Mouse (Mus musculus): ENCODE measurements around the gene Serinc5. TPM values are rescaled to one million over a fixed set of nuclear protein-coding genes. Genes with fewer than 3 reads are reported as not detected.
A peak's percentile ranks its signal among the peaks of the same experiment; 100 is the strongest.
"Not testable (repeated sequence)": the region's sequence is repeated elsewhere in the genome, so short reads cannot be mapped to it uniquely, and the experiment has no call there.

The Serinc5 gene
- polyA plus RNA-seq, 1 experiment from 2014 or later, result 18.6 TPM

- no peaks in the 10 kb centered on the region for H3K27me3 ChIP-seq
- no peaks in the 10 kb centered on the region for H3K36me3 ChIP-seq
- H3K9me3 ChIP-seq, result no peaks in the 10 kb centered on the region
- 18% methylated on average over 3 of the region's 3 CpGs for WGBS
- H3K4me3 ChIP-seq, result no peak overlapping the region
- H3K27ac ChIP-seq, result peak overlapping the region; percentile 20; the same call in 1 of the 2 replicates
- H3K9ac ChIP-seq, result no peak overlapping the region
- peaks cover 26% of the 10 kb centered on the region for H3K4me1 ChIP-seq (replicated peaks)
- no peak overlapping the region for H3K4me2 ChIP-seq
- ATAC-seq (ENCODE audit: low FRiP score), result peak; percentile 40; the same call in 1 of the 2 replicates
These were observed 17.0 kb upstream of the Serinc5 start for GRCm38 (mm10) chr13:92593731-92594396.

DNA sequence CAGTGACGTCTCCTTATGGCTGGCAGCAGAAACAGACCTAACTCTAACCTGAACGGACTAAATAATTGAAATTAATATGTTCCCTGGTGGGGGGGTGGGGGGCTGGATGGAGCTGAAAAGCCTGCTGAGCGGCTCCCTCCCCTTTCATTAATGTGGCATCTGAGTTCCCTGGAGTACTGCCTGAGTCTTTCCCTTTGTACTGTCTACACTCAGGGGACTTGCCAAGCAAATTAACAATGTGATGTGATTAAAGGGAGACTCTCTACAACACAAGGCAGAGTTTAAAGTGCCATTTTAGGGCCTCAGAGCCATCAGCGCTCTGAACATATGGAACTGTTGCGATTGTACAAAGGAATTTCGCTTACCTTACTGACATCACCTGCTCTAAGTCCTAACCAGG is 16.4 kb upstream of the Serinc5 start:
- no peaks in the 10 kb centered on the region for H3K36me3 ChIP-seq
- H3K4me3 ChIP-seq, result no peak overlapping the region
- WGBS, result 25% methylated on average over 6 of the region's 6 CpGs
- ATAC-seq (ENCODE audit: low FRiP score), result peak; percentile 82
- H3K27me3 ChIP-seq, result no peaks in the 10 kb centered on the region
- H3K9me3 ChIP-seq, result no peaks in the 10 kb centered on the region
- H3K9ac ChIP-seq, result no peak overlapping the region
- H3K4me2 ChIP-seq, result no peak overlapping the region
- peak overlapping the region; percentile 20; the same call in 1 of the 2 replicates for H3K27ac ChIP-seq
- peaks cover 26% of the 10 kb centered on the region for H3K4me1 ChIP-seq (replicated peaks)

DNA sequence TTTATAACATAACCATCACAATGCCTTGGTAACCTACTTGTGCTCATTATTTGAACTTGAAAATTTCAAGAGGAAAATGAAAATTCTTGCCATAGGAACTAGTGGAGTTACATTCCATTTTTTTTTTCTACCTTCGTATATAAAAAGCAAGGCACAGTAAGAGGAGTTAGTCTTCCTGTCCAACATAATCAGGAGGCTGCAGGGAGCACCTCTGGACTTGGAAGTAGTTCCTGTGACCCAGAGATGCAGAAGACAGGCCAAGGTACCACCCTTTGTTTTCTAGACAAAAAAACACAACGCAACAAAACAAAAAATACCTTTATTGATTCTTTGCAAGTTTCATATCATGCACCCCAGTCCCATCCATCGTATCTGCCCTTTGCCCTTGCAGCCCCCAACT is 16.0 kb upstream of the Serinc5 start:
- Histone ChIP-seq H3K4me1 (replicated peaks) (peaks cover 26% of the 10 kb centered on the region), H3K27ac (no peak overlapping the region), H3K9ac (no peak overlapping the region), H3K4me2 (no peak overlapping the region), H3K27me3 (no peaks in the 10 kb centered on the region), H3K4me3 (no peak overlapping the region), H3K36me3 (no peaks in the 10 kb centered on the region), H3K9me3 (no peaks in the 10 kb centered on the region)
- no peak for ATAC-seq (ENCODE audit: low FRiP score)
- WGBS, result 83% methylated on average over 3 of the region's 3 CpGs

DNA sequence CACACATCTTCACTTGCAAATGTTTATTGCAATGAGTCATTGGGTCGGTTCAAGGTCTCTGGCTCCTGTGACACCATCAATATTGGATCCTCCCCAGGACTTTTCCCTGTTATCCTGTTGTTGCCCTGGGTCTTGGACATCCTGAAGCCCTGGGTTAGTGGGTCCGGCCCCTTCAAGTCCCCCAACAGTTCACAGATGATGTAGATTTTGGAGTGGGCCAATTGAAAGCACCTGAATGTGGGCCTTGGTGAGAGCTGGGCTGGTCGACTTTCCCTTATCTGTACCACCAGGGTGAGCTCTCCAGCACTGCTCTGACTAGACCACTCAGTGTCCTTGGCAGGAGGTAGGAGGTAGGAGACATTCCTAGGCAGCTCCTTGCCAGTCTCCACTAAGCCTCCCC is 15.5 kb upstream of the Serinc5 start:
- 73% methylated on average over 3 of the region's 3 CpGs for WGBS
- H3K36me3 ChIP-seq, result no peaks in the 10 kb centered on the region
- H3K27ac ChIP-seq, result no peak overlapping the region
- H3K9me3 ChIP-seq, result no peaks in the 10 kb centered on the region
- H3K27me3 ChIP-seq, result no peaks in the 10 kb centered on the region
- no peak for ATAC-seq (ENCODE audit: low FRiP score)
- no peak overlapping the region for H3K4me2 ChIP-seq
- H3K9ac ChIP-seq, result no peak overlapping the region
- H3K4me3 ChIP-seq, result no peak overlapping the region
- H3K4me1 ChIP-seq (replicated peaks), result peaks cover 26% of the 10 kb centered on the region

DNA sequence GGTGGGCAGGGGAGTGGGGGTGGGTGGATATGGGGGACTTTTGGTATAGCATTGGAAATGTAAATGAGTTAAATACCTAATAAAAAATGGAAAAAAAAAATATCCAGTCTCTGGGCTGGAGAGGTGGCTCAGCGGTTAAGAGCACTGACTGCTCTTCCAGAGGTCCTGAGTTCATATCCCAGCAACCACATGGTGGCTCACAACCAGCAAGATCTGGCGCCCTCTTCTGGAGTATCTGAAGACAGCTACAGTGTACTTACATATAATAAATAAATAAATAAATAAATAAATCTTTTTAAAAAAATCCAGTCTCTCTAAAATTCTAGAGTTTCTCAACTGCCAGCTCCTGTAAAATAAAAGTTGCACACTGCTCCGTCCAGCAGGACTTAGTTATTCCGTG is 5.6 kb upstream of the Serinc5 start:
- WGBS, result 84% methylated on average over 4 of the region's 4 CpGs

DNA sequence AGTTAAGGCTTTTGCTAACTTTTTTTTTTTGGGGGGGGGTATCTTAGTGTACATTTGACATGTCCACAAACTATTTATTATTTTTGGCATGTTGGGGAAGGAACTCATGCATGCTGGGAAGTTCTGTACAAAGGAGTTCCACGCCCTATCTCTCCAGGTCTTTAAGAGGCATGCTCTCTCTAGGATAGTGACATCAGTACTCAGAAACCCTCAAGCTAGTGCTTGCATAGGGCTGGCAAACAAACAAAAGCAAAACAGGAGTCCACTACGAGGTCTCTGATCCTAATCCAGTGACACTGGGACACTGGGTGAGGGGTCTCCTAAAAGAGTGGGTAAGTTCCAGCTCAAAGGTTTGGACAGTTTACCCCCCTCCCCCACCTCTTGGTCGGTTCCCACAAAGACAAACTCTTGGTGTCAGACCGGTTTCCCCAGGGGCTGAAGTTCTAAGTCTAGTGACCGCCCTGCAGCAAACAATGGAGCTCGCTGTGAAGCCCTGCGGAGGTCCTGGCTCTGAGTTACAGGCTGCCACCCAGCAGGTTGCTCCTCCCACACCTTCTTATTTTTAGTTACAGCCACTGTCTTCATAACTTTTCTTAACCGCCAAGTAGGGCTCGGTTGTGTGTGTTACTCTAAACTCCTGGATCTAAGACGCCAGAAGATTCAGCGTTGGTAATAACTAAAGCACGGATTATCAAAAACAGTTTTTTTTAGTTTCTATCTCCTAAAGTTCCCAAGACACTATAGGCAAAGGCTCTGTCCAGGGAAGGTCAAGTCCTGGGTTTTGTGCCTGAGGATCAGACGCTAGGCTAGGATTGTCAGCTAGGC is 1.2 kb upstream of the Serinc5 start:
- Histone ChIP-seq H3K9ac (peak overlapping the region; percentile 84; the same call in 1 of the 2 replicates), H3K27me3 (0 out of 2 replicates have a peak, but pooled peaks cover 4% of the 10 kb centered on the region), H3K4me1 (replicated peaks) (peaks cover 25% of the 10 kb centered on the region), H3K36me3 (no peaks in the 10 kb centered on the region), H3K9me3 (no peaks in the 10 kb centered on the region), H3K27ac (peak overlapping the region; percentile 86), H3K4me2 (peak overlapping the region; percentile 83), H3K4me3 (peak overlapping the region; percentile 81)
- 12% methylated on average over 13 of the region's 13 CpGs for WGBS
- ATAC-seq (ENCODE audit: low FRiP score), result no peak

More for the DNA sequence above, 5.6 kb upstream of the Serinc5 start:
- not testable (repeated sequence) for ATAC-seq (ENCODE audit: low FRiP score); H3K9ac ChIP-seq; H3K4me3 ChIP-seq; H3K9me3 ChIP-seq; H3K27ac ChIP-seq; H3K4me1 ChIP-seq (replicated peaks); H3K27me3 ChIP-seq; H3K4me2 ChIP-seq; H3K36me3 ChIP-seq

DNA sequence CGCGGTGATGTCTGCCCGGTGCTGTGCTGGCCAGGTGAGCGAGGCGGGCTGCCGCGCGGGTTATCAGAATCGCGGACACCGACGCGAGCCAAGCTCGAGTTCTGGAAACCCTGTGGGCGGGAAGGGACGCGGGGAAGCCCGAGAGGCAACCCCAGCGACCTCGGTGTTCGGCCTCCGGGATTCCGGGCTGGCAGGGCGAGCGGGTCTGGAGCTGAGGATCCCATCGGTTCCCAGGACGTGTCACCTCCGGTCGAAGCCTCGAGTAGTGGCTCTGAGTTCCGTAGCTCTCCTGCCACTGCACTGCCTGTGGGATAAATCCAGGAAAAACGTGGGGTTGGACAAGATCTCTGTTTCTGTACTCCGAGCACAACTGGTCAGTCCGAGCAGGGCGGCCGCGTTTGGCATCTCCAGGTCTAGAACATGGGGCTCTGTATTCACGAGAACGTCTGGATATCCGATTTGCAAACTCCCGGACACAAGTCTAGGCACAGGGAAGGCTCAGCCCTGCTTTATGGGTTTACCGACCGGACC is 428 bp downstream of the Serinc5 start:
- H3K9ac ChIP-seq, result peak overlapping the region; percentile 84
- peak overlapping the region; percentile 81 for H3K4me3 ChIP-seq
- 0 out of 2 replicates have a peak, but pooled peaks cover 4% of the 10 kb centered on the region for H3K27me3 ChIP-seq
- H3K9me3 ChIP-seq, result no peaks in the 10 kb centered on the region
- peaks cover 25% of the 10 kb centered on the region for H3K4me1 ChIP-seq (replicated peaks)
- H3K4me2 ChIP-seq, result peak overlapping the region; percentile 83
- no peaks in the 10 kb centered on the region for H3K36me3 ChIP-seq
- H3K27ac ChIP-seq, result peak overlapping the region; percentile 86
- peak; percentile 72 for ATAC-seq (ENCODE audit: low FRiP score)
- WGBS, result under 1% methylated on average over 43 of the region's 43 CpGs

- 8% methylated on average over 7 of the region's 7 CpGs for WGBS
- ATAC-seq (ENCODE audit: low FRiP score), result no peak
- H3K4me1 ChIP-seq (replicated peaks), result peaks cover 25% of the 10 kb centered on the region
- 0 out of 2 replicates have a peak, but pooled peaks cover 4% of the 10 kb centered on the region for H3K27me3 ChIP-seq
- H3K9me3 ChIP-seq, result no peaks in the 10 kb centered on the region
- no peaks in the 10 kb centered on the region for H3K36me3 ChIP-seq
- H3K4me2 ChIP-seq, result peak overlapping the region; percentile 83
- peak overlapping the region; percentile 81 for H3K4me3 ChIP-seq
- H3K9ac ChIP-seq, result peak overlapping the region; percentile 84
- H3K27ac ChIP-seq, result peak overlapping the region; percentile 86; the same call in 1 of the 2 replicates
These were observed 1.0 kb downstream of the Serinc5 start for GRCm38 (mm10) chr13:92611917-92612316.

DNA sequence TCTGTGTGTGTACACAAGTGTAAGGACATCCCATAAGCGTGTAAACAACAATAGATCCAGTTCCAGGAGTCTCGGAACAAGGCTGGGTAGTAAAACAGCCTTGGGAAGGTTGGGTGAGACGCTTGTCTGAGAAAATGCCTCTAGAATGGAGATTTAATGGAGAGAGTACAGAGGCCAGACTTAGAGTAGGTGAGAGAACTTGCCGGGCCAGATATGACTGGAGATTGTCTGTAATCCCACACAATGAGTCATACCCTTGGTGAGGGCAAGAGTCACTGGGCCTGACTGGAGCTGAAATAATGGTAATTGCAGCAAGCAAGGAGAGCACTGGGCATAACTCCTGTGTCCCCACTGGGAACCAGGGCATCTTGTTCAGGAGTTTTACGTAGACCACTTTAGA is 2.2 kb downstream of the Serinc5 start:
- Histone ChIP-seq H3K27me3 (0 out of 2 replicates have a peak, but pooled peaks cover 4% of the 10 kb centered on the region), H3K4me3 (peak overlapping the region; percentile 81; the same call in 1 of the 2 replicates), H3K9ac (no peak overlapping the region), H3K27ac (no peak overlapping the region), H3K9me3 (no peaks in the 10 kb centered on the region), H3K36me3 (no peaks in the 10 kb centered on the region), H3K4me1 (replicated peaks) (peaks cover 25% of the 10 kb centered on the region), H3K4me2 (peak overlapping the region; percentile 83)
- ATAC-seq (ENCODE audit: low FRiP score), result no peak
- WGBS, result 88% methylated on average over 5 of the region's 5 CpGs

GRCm38 (mm10) chr13:92615201-92615600 is 4.3 kb downstream of the Serinc5 start:
- WGBS, result 88% methylated on average over 5 of the region's 5 CpGs
- no peaks in the 10 kb centered on the region for H3K36me3 ChIP-seq
- H3K27ac ChIP-seq, result no peak overlapping the region
- peaks cover 20% of the 10 kb centered on the region for H3K4me1 ChIP-seq (replicated peaks)
- H3K4me2 ChIP-seq, result no peak overlapping the region
- no peak overlapping the region for H3K9ac ChIP-seq
- no peak for ATAC-seq (ENCODE audit: low FRiP score)
- H3K27me3 ChIP-seq, result 0 out of 2 replicates have a peak, but pooled peaks cover 4% of the 10 kb centered on the region
- H3K4me3 ChIP-seq, result no peak overlapping the region
- no peaks in the 10 kb centered on the region for H3K9me3 ChIP-seq

DNA sequence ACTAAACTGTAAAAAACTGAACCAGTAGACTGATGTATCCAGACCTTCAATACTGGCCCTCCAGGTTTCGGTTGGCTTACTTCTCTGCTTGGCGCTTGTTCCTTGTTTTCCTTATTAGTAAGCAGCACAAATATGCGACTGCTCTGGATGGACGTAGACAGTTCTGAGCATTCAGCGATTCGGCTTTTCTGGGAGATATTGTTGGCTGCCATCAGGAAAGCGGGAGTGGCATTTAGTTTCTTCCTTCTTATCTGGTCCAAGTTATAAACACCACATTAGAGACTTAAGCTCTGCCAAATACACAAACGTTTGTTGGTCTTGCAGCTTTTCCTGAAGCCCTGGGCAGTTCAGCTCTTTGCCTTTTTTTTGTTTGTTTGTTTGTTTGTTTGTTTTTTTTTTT is 5.6 kb downstream of the Serinc5 start:
- H3K27me3 ChIP-seq, result 0 out of 2 replicates have a peak, but pooled peaks cover 4% of the 10 kb centered on the region
- no peak overlapping the region for H3K4me2 ChIP-seq
- no peak overlapping the region for H3K4me3 ChIP-seq
- H3K4me1 ChIP-seq (replicated peaks), result peaks cover 17% of the 10 kb centered on the region
- no peak overlapping the region for H3K27ac ChIP-seq
- H3K9ac ChIP-seq, result no peak overlapping the region
- WGBS, result 98% methylated on average over 8 of the region's 8 CpGs
- no peaks in the 10 kb centered on the region for H3K9me3 ChIP-seq
- ATAC-seq (ENCODE audit: low FRiP score), result no peak
- no peaks in the 10 kb centered on the region for H3K36me3 ChIP-seq

DNA sequence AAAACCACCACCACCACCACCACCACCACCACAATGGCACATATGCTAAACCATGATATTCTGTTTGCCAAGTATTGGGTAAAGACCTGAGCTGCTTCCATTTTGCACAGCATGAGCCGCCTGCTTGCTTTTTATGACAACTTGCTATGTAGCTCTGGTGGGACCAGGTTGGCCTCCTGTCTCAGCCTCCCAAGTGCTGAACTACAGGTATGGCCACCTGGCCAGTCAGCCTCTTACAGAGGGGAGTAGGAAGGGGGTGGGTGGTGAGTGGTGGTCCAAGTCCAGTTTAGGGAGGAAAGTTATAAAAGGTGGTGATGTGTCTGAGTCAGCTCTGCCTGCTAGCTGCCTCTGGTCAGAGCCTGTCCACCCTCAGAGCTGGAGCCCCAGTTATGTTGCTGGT is 15.3 kb downstream of the Serinc5 start:
- Histone ChIP-seq H3K9ac (no peak overlapping the region), H3K4me2 (no peak overlapping the region), H3K27ac (no peak overlapping the region), H3K27me3 (no peaks in the 10 kb centered on the region), H3K4me1 (replicated peaks) (no peaks in the 10 kb centered on the region), H3K4me3 (no peak overlapping the region), H3K36me3 (peaks cover 34% of the 10 kb centered on the region), H3K9me3 (peaks cover 4% of the 10 kb centered on the region; the same call in 1 of the 2 replicates)
- ATAC-seq (ENCODE audit: low FRiP score), result no peak
- WGBS, result 100% methylated on average over 1 of the region's 1 CpGs

All from hindbrain, embryonic 13.5 days (tissue).